Mouse (Mus musculus) stomach, postnatal 0 days (tissue): Measurements from ENCODE around the gene Metap1.

ENCODE experiments used
- CTCF ChIP-seq: IDR thresholded peaks from 2 replicates; pipeline ENCODE4 v1.5.1; 2016; ENCODE audit warnings: antibody characterized with exemption, low read depth, mild to moderate bottlenecking, moderate library complexity
- EP300 ChIP-seq: optimal IDR thresholded peaks from 2 replicates; pipeline ENCODE3; 2016; ENCODE audit warnings: antibody characterized with exemption

DNA sequence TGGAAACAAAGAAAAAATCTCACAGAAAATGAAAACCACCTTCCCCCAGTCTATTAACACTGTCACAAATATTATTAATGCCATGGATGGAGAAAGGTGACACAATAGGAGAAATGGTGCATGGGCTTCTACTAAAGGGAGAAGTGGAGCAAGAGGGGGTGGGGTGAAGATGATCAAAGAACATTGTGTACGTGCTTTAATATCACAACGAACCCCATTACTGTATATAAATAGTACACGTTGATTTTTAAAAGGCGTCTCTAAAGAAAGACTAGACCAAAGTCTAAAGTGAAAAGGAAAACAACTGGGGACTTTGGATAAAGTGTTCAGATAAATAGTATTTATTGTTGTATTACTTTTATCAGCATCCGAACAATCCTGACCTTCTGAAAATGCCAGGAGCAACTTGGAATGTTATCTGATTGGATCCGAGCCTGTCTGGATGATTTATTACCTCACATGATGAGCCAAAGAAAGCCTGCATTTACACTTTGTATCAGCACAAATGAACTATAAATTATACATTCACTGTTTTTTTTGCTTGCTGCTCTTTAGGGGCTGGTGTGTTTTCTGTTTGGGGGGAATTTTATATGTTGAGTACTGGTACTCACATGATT is 58.8 kb downstream of the Metap1 start:
- TF ChIP-seq EP300 (no peak), CTCF (no peak)
